Mouse (Mus musculus) kidney, adult 18-20 months (tissue): ENCODE data around the gene Aldh3b2.

Experiments used
- DNase-seq: peaks from one replicate; pipeline ENCODE4 v3.0.0; 2021

The Aldh3b2 gene

DNA sequence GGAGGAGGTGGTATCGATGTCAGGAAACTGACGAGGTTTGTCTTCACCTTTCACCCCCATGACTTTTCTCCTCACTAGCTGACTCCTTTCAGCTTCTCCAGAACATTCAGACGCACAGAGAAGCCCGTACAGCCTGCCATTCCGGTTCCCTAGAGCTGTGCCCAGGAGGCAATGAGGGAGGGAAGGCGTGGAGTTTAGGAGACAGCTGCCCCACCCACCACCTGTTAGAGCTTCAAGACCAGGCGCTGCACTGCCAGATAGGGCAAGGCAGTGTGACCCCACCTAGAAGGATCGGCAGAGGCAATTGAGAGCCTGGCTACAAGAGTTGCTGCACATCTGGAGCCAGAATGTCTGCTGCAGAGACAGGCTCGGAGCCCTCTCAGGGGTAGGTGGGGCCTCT is at the start of gene Aldh3b2:
TSS of gene Aldh3b2 (plus strand) at position 100 of the 400 bp plus-strand sequence.
- no peak for DNase-seq

DNA sequence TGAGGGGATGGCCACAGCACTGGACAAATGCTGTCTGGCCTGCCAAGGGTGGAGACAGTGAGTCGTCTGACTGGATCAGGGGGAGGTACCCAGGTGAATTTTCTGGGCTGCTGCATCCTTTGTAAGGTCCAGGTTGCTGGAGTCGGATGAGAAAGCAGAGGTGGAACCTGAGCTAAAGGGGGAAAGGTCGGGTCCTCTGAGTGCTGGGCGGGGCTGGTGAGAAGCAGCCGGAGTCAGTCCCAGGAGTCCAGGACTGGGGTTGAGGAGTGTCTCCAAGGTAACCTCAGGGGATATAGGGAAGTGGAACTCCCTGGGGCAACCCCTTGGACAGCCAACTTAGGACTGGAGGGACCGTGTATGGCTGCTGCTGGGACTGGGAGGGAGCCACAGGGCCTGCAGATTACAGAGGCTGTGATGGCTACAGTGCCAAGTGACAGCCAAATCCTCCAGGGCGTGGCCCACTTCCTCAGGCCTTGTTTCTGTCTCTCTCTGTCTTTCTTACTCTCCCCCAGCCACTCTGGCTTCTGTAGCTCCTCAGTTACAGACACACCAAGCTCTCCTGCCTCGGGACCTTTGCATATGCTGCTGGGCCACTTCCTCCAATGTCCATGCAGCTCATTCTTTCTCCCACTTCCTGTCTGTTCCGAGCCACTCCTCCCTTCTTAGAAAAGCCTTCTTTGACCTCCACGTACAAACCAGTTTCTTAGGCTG is 49.3 kb upstream of the Aldh3b2 start:
- no peak for DNase-seq

DNA sequence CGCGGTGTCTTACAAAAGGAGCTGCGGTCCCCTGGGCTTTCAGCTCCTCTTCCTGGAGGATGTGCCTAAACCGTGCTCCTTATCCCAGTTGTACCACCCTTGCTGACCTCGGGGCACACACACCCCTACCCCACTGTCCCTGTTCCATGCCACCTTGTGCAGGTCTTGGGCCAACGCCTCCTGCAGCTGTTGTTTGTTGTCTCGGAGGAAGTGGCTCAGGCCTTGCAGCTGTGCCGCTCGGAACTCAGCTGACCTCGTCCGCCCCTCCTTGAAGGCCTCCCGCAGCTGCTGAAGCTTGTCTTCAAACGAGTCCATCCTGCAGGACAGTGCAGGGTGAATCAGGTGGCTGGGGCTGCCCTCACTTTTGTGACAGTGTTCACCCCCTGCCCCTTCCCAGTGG is 48.5 kb upstream of the Aldh3b2 start:
- no peak for DNase-seq

DNA sequence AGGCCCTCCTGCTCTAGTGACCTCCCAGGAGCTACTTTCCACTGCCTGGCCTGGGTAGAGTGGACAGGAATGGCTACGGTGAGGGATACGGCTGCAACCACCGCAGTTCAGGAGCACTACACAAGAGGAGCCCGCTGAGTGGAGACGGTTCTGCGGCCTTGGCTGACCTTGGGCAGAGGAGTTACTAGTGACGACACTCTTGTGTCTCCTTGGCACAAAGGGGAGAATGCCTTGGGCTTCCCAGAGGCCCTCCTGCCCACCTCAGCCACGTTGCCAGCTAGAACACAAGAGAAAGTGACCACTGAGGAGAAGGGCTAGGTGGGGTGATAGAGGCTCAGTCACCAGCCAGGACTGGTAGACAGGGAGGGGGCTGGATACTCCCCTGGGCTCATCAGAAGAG is 47.9 kb upstream of the Aldh3b2 start:
- DNase-seq, result no peak

DNA sequence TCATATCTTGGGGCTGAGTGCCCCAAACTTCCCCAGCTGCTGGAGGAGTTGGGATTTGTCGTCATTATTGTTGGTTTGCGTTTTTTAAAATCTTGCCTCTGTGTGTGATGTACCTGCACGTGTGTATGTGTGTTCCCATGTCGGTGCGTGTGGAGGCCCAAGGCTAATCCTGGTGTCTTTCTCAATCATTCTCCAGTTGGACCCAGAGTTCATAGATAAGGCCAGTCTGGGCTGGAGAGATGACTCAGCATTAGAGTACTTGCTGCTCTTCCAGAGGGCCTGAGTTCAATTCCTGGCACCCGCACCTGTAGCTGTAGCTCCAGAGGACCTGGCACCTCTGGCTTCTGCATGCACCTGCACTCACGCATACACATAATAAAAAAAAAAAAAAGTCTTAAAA is 47.3 kb upstream of the Aldh3b2 start:
- no peak for DNase-seq

DNA sequence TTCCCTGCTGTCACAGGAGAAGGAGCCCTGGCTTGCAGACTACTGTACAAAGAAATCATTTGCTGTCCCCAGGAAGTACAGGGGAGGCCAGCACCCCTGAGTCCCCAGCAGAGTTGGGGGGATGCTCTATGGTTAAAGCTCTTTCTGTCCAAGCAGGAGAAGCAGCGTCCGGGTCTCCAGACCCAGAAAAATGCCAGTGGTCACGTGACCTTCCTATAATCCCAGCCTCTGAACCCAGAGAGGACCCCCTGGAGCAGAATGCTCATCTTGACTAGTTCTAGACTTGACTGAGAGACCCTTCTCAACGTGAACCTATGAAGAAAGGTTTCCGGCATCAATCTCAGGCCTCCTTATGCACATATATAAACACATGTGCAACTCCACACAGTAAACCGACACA is 46.3 kb upstream of the Aldh3b2 start:
- DNase-seq, result no peak

DNA sequence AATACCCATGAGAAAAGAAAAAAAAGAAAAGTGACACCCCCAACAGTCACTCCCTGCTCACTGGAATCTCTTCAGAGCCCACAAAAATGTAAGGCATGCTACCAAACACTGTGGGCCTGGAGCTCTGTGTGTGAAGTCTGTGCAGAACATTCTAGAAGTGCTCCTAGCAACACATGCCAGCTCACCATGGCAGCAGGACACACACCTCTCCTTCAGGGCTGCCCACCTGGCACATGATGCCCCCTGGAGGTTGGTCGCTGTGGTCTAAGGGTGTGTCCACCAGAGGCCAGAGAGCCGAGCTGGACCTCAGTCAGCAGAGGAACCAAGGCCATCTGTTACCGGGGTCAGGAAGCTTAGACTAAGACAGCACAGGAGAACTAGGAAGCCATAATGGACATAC is 45.8 kb upstream of the Aldh3b2 start:
- no peak for DNase-seq

DNA sequence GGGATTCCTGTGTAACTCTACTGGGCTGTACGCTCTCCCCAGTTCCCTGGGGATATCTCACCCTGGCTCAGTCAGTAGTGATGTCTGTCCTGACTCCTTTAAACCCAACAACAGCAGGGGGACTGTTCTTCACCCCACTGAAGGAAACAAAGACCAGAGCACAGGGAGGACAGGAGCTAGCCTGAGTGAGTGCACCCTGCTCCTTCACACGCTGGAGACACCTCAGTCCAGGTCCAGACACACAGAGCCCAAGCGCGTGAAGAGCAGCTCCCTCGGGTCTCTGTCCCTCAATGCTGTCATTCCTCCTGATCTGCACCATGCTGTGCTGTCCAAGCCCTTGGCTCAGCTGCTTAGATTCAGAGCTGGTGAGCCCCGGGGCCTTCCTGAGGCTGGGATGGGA is 45.4 kb upstream of the Aldh3b2 start:
- DNase-seq, result no peak

DNA sequence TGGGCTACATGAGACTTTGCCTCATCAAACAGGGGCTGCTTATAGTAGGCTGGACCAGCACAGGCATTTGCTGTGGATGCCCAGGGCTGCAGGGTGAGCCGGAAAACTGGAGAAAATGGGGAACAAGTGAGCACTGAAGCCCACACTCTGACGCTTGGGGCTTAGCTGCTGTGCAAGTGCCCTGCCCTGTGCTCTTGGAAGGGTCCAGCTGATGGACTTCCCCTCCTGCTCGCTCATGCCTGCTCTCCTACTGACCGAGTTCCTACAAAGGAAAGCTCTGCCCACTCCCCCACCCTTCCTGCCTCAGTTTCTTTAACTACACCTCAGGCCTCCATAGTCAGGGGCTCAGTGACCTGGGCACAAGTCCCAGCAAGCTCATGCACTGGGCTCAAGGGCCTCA is 44.1 kb upstream of the Aldh3b2 start:
- no peak for DNase-seq

DNA sequence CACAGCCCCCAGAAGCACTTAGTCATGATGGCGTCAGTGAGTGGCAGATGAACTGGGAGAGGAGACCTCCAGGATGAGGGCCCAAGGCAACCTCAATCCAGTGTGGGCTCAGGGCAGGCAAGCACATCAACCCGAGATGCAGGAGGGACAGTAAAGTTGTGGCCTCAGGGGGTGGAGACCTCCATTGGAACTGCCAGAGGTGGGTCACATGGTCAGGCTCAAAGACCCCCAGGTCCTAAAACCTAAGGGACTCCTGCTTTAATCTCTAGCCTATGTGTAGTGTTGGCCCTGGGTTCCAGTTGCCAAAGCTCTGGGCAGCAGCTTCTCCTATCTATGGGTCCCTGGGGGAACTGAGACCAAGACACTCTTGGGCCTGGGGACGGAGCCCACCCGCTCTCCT is 43.3 kb upstream of the Aldh3b2 start:
- no peak for DNase-seq

DNA sequence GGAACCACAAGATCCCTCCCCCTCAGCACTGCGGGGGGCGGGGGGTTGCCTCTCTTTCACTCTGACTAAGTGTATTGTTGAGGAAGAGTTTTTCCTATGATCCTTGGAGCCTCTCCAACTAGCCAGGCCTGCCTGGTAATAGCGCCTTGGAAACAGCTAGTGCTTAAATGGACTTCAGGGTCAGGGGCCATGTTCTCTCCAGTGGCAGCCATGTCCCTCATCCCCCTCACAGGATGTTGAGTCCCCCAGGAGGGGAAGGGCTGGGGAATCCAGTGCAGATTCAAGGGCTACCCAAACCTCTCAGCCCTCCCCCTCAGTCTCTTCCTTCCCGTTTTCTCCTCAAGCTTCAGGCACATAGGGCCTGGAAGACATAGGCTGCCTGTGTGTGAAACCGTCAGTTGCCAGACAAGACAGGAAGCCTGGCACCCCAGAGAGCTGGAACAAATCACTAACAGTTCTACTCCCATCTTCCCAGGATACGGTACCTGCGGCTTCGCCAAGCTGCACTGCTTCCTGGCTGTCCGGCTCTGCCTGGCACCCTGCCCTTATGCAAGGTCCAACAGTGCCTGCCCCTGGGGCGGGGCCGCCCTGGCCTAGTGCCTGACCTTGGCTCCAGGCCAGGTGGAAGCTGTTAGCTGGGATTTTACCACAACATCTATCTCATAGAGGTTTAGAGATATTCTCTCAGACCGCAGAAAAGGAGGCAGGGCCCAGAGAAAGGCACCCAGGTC is 42.8 kb upstream of the Aldh3b2 start, which contains the start of gene Aldh3b1:
TSS of gene Aldh3b1 (minus strand) at position 598 of the 731 bp plus-strand sequence.
- DNase-seq, result peak; percentile 96

DNA sequence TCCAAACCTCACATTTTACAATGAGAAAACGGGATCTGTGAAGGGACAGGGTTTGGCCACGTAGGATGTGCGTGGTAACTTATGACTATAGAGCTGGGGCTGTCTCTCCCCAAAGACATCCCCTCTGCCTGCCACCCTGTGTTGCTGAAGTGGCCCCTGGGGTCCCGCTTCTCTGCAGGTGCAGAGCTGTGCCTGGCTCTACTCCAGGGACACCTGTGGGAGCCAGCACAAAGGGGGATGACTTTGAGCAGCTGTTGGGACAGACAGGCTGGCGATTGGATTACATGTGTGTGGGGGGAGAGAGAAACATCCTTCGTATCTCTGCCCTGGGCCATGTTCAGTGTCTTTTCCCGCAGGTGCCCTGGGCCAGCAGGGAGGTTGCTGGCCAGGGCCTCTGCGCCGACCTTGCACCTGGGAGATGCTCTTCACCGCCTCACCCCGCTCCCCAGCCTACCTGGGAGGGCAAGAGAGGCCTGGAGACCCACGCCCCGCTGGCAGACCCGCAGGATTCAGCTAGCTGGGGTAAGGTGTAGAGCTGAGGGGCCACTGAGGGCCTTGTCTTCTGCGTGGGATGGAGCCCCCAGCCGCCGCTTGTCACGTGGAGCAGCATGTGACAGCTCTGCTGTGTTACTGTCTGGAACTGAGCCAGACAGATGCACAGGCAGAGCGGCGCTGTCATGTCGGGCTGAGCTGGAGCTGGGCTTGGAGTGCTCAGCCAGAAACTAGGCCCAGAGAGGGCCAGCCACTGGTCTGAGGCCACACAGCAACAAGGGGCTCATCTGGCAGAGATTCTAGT is 41.7 kb upstream of the Aldh3b2 start:
- DNase-seq, result no peak

DNA sequence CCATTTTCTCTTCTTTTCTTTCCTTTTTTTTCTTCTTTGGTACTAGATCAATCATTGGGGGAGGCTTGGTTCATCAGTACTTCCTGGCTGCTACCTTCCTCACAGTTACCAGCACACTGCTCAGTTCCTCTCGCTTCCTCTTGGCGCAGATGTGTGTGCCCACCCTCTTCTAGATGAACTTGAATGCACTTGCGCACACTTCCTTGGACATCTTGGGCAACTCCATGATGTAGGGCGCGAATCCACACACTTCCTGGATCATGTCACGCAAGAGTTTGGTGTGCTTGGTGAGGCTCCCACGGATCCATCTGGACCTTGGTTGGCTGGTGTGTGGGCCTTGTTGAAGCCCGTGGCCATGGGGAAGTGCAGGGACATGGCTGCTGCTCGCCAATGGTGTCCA is 40.4 kb upstream of the Aldh3b2 start:
- DNase-seq, result no peak

DNA sequence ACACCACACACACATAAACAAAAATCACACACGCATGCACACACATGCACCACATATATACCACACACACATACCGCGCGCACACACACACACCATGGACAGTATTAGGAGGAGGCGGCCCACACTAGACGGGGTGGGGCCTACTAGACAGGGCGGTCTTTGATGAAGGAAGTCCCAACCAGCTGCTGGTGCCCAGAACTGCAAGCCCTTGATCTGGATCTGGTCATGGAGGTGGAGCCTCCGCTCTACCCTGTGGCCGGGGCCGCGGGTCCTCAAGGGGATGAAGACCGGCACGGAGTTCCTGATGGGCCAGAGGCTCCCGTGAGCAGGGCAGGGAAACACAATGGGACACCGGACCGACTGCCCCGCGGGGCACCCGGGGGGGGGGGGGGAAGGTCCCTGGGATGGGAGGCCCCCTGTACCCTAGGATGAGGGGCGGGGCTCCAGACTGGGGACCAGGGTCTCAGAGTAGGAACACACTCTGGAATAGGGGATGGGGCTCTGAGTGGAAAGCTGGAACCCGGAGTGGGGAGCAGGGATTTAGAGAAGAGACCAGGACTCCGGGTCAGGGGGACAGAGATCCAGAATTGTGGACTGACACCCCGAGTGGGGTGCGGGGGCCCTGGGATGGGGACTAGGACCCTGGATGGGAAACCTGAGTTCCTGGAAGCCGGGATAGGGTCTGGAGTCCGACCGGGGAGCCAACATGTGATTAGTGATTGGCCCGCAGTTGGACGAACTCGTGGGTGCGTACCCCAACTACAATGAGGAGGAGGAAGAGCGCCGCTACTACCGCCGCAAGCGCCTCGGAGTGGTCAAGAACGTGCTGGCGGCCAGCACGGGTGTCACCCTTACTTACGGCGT is 36.9 kb upstream of the Aldh3b2 start, which contains the start of gene Unc93b1:
TSS of gene Unc93b1 (plus strand) at position 155 of the 864 bp plus-strand sequence.
- DNase-seq, result peak; percentile 66

DNA sequence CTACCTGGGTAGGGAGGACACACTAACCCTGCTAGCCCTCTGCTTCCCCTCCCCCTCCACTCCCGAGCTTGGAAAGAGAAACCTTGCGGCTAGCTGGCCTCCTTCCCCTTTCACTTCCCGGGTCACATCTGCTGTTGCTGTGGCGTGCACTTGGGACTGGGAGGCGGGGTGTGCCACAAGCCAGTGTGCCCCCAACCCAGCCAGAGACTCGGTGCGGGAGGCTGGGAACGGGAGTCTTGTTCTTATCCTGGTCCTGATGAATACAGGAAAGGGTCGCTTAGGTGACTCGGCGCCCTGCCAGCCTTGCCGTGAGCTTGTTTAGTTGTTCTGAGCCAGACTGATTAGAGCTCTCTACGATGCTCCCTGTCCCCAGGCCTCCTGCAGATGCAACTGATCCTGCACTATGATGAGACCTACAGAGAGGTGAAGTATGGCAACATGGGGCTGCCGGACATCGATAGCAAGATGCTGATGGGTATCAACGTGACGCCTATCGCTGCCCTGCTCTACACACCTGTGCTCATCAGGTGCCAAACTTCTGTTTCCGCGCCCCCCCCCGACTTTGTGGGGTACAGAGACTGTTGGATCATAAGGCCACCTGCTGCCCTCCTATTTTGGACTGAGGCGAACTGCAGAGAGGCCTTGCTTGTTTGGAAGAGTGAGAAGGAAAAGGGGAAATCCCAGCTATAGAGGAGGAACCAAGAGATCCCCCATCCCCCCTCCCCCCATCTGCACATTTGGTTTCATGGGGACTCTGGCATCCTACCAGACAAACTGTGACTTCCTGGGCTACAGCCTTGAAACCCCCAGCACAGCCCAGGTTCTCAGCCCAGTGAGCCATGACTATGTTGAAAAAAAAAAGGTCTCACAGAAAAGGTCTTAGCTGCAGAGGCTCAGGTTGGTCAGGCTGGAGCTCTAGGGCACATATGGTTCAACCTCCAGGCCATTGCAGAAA is 36.0 kb upstream of the Aldh3b2 start:
- DNase-seq, result peak; percentile 75

DNA sequence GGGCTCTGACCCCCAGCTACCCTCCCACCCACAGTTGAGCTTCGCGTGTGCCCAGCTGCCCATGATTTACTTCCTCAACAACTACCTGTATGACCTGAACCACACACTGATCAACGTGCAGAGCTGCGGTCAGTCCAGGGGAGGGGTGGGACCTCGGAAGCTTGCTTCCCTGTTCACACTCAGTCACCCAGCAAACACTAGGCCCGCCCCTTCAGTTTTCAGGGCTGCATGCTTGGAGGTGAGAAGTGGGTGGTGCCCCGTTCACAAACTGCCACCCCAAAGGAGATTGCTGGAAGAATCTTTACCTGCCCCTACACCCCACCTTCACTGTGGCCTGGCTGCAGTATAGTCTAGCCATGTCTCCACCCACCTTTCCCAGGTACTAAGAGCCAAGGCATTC is 29.8 kb upstream of the Aldh3b2 start:
- DNase-seq, result no peak

DNA sequence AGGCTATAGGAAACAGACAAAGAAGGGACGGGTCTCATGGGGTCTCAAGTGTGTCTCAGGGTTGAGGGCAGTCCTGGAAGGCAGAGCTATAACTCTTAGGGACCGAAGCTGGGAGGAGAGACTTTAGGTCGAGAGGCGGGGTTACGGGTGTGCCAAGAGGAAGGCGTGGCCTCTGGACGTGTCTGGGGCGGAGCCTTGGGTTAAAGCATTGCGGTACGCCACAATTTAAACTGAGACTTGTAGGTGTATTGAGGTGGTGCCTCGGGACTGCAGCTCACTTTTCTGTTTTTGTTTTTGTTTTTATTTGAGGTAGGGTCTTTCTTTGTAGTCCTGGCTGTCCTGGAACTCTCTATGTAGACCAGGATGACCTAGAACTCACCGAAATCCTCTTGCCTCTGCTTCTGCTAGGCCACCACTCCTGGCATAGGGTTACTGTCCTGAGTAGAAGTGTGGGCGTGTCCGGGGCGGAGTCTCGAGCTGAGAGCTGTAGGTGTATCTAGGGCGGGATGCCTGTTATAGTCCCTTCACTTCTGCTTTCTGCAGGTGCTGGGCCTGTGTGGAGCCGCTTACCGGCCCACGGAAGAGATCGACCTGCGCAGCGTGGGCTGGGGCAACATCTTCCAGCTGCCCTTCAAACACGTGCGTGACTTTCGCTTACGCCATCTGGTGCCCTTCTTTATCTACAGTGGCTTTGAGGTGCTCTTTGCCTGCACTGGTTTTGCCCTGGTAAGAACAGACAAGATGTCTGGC is 29.0 kb upstream of the Aldh3b2 start:
- DNase-seq, result peak; percentile 63

DNA sequence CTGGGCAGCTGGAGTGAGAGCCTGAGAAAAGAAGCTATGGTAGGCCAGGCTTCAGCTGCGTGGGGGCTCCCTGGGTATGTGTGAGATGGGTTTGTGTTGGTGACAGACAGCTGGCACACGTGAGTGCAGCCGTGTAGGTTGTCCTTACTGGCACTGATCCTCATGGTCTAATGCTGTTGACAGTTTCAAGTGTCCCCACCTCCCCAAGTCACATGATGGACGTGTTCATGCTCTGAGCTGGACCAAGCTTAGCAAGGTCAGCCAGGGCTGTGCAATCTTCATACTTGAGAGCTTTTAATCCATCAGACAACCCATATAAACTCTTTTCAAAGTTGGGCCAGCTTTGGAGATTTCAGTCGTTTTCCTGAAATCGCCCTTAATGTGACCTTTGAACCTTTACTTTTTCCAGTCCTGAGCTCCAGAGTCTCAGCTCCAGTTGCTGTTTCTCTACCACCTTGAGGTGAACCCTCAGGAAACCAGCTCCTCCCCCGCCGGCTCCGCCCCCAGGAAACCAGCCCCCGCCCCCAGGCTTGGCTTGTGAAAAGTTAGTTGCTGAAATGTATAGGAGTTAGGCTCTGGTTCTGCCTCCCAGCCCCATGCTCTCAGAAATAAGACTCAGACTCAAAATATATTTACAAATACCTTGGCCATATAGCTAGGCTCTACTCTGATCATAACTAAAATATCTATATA is 26.1 kb upstream of the Aldh3b2 start:
- peak; percentile 64 for DNase-seq

DNA sequence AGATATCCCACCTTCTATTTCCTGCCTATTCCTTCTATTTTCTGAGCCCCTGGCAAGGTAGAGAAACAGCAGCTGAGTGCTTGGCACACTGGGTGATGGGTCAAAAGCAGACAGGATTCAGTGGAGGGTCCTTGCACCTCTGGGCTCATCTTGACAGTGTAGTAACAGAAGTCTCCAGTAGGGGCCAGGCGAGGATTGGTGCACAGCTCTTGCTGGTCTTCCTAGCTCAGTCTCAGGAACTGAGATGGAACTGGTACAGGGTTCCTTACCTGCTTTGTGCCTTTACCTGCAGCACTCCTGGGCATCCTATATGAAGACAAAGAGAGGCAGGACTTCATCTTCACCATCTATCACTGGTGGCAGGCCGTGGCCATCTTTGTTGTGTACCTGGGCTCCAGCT is 25.4 kb upstream of the Aldh3b2 start:
- peak; percentile 82 for DNase-seq

DNA sequence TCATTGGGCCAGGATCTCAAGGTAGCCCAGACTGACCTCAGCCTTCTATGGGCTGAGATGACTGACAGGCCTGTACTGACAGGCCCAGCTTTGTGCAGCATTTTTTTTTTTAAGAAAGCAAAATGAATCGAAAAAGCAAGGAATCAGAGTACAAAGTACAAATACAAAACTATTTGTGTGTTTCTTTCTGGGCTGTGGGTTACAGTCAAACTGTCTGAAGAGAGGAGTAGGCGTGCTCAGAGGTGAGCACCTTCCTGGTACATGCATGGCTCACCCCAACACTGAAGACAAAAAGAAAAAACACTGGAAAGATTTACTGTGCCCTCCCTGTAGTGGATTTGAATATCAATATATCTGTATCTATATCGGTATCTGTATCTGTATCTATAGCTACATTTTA is 24.3 kb upstream of the Aldh3b2 start:
- DNase-seq, result no peak
